Mouse (Mus musculus): ENCODE results near the gene Crcp. TPM values are rescaled to one million over a fixed set of nuclear protein-coding genes. Genes with fewer than 3 reads are reported as not detected.

Crcp gene
- total RNA-seq (2023): 18.8 TPM

DNA sequence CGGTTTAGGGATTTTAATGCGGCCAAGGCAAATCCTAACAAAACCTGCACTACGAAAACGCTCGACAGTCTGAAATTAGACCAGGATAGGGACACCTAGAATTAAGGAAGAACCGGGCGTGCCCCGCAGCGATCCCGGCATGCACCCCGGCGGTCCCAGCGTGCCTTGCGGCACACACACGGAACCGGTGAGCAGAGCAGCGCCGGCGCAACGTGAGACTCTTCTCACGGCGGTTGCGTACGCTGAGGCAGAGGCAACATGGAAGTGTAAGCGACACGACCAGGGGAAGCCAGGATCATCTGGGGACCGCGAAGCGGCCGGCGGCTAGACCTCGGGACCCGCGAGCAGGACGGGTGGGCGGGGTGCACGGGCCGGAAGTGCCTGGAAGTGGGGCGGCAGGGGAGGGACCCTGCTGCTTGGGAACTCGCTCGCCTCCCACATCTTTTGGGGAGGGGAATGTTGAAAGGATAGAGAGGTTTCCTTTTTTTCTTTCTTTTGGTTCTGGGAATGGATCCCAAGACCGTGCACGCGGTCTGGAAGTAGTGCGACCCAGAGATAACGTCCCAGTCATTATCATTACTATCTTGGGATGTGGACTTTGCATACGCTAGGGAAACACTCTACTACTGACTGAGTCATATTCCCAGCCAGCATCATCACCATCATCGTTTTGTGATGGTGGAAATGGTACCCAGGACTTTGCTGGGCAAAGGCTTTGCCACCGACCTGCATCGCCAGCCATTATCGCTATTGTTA is at the start of gene Crcp, which contains the start of gene Asl:
TSS of gene Crcp (plus strand) at position 149 of the 756 bp plus-strand sequence.
TSS of gene Asl (minus strand) at position 106 of the 756 bp plus-strand sequence.

DNA sequence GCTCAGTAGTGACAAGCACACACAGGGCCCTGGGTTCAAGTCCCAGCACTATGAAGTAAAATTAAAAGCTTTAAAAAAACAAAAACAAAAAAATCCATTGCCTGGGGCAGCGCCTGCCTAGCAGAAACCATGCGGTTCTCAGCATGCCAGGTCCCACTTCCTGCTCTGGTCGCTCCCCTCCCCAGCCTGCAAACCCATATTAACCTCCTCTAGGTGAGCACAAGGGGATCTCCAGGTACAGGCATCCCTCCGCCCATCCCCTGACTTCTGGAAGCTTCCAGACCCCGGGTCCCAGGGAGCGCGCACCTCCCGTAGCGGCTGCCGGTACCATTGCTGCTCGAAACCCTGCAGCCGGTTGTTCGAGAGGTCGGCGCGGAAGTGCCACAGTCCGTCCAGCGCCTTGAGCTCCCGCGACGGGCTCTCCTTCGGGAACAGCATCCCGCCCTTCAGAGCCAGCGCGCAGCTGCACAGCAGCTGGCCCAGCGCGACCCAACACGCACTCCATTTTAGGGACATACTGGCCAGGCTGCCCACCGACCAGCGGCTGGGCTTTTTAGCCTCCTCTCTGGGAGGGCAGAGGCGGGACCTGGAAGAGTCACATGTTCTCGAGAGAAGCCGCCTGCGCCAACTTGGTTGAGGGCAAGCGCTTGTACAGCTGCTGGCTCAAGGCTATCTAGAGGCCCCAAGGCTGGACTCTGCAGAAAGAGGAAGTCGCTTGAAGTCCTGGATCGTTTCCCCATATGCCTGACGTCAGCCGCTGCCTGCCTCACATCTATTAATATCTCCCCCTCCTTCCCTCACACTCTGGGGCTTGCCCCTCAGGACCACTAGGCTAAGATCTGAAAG is 26.6 kb upstream of the Crcp start, which contains the start of gene Gusb:
TSS of gene Gusb (minus strand) at position 749 of the 846 bp plus-strand sequence.

DNA sequence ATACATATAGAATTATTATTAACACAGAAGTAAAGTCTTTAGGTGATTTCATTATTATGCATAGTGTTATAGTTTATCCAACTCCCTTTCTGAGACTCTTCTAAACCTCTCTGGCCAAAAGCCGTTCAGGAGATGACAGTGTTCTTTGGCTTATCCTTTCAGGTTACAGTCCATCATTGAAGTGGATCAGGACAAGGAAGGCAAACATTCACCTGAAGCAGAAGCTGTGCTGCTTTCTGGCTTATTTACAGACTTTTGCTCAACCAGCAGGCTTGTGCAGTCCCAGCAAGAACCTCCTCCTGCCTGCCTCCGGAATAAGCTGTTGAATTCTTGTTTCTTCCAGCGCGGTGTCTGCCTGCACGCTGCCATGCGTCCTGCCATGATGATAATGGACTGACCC is 43.9 kb downstream of the Crcp start, which contains the start of gene Tpst1:
TSS of gene Tpst1 (plus strand) at position 301 of the 400 bp plus-strand sequence.

Other genes with a start within 250 kb of the Crcp start
- 16.9 TPM for gene Psph, start 241.8 kb upstream of the Crcp start, total RNA-seq (2023)
- 17.8 TPM for gene Sumf2, start 182.3 kb upstream of the Crcp start, total RNA-seq (2023)
- 167 TPM for gene Chchd2, start 141.8 kb upstream of the Crcp start, total RNA-seq (2023)
- 2.6 TPM for gene Zbed5, start 133.6 kb upstream of the Crcp start, total RNA-seq (2023)
- 0.32 TPM for gene Phkg1, start 130.7 kb upstream of the Crcp start, total RNA-seq (2023)
- gene Nupr1l, start 120.8 kb upstream of the Crcp start, total RNA-seq (2023): not detected
- 8.9 TPM for gene Vkorc1l1, start 87.3 kb upstream of the Crcp start, total RNA-seq (2023)
- gene Gusb, start 26.2 kb upstream of the Crcp start, total RNA-seq (2023): 14.9 TPM
- gene Asl, start within 50 bp of the Crcp start, total RNA-seq (2023): 35.3 TPM
- gene Tpst1, start 44.0 kb downstream of the Crcp start, total RNA-seq (2023): 7.4 TPM
- 1.3 TPM for gene Kctd7, start 115.6 kb downstream of the Crcp start, total RNA-seq (2023)
- gene Rabgef1, start 142.5 kb downstream of the Crcp start, total RNA-seq (2023): 39.0 TPM
- 66.2 TPM for gene Tmem248, start 187.8 kb downstream of the Crcp start, total RNA-seq (2023)
- 103 TPM for gene Sbds, start 226.2 kb downstream of the Crcp start, total RNA-seq (2023)
- gene Tyw1, start 226.3 kb downstream of the Crcp start, total RNA-seq (2023): 18.6 TPM

Measured in CD4-positive naive resting alpha-beta T cell, adult 76 days (primary cell).